Mouse (Mus musculus) large intestine, adult 2 months (tissue): ENCODE measurements around the gene Vegfa. TPM values are rescaled to one million over a fixed set of nuclear protein-coding genes. Genes with fewer than 3 reads are reported as not detected.

Experiments used
- DNase-seq: peaks from one replicate; pipeline ENCODE4 v3.0.0-alpha.2; 2012; ENCODE audit warnings: low read depth, low spot score
- WGBS: fragments of 180-500 bp; shearing (Covaris S2); methylation state at CpG from one replicate; pipeline ENCODE4 v1.1.7; 2018; 5-methylcytosine and 5-hydroxymethylcytosine counted together
- polyA plus RNA-seq: library from polyadenylated mRNA; depleted of rRNA; stranded (reverse); fragments of >200 nt; gene quantifications from 2 replicates; pipeline ENCODE4 v1.2.3, GENCODE M21; 2012

Vegfa gene
- polyA plus RNA-seq, 1 experiment, result 82.7 TPM

DNA sequence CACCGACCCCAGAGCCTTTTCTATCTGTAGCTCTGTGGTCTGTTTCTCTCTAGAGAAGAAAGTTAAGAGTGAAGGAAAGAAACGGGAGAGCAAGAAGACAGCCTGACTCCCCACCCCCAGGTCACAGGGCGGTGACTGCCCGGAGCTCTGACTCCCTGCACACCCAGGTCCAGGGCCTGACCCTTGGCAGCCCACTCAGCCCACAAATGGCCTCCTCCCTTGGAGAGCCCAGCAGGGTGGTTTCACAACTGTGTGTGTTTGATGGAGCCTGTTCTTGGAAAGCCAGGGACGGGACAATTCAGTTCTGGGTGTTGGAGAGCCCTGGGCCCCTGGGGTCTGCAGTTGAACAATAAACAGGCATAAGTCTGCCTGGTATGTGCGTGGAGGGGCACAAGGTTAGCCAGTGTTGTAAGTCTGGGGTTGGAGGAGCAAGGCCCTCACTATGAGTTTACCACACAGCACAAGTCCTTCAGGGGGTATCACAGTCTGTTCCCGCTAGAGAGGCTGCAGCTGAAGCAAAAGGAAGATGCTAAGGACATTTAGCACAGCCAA lies 21.2 kb upstream of the Vegfa start:
- DNase-seq, result no peak
- 90% methylated on average over 7 of the region's 7 CpGs for WGBS

DNA sequence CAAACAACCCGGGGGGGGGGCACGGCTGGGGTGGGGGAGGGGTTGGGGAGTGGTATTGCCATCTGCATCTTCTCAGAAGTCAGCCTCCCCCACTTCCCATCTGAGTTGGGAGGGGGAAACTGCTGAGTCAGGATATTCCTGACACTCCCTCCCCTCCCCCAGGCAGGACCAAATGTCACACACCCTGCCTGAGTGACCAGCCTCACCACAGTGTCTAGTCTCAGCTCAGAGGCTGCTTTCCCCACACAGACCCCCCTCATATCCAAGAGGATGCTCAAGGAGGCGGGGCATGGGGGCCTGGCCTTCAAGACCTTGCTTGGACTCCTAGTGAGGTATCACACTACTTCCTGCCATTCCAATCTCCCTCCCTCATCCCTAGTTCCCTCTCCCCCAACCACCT lies 20.0 kb upstream of the Vegfa start:
- WGBS, result 47% methylated on average over 3 of the region's 3 CpGs
- DNase-seq, result no peak

DNA sequence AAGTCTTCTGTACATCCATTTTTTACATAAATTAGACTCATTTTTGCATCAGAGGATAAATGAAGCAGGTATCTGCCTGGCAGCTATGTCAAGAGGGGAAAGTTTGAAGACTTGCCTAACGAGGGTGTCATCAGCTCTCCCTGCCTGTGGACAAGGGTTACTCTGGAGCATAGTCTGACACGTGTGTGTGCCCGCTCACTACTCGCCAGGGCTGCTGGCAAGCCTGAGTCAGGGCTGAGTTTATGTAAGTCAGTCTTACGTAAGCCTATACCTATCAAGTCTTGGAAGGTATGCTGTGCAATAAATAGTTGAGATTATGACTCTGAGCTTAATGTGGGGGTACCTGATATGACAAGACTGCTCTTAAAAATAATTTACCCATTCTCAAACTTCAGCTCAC lies 19.2 kb upstream of the Vegfa start:
- no peak for DNase-seq
- 29% methylated on average over 5 of the region's 5 CpGs for WGBS

DNA sequence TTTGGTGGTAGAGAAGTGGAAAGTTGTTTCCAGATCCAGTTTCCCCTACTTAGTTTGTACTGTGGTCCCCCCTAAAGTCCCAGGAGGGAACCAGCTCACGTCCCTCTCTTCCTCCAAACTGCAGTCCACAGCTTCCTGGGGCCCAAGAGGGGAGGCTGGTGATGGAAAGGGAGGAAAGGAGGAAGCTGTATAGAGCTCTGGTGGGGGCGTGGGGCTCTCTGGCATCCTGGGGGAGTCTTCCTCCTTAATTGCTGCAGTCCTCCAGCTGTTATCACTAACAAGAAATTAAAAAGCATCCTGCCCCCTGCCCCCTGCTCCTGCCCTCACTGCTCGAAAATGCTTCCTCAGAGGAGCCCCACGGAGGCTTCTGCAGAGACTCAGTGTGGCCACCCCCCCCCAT lies 17.4 kb upstream of the Vegfa start:
- 50% methylated on average over 4 of the region's 4 CpGs for WGBS
- no peak for DNase-seq

DNA sequence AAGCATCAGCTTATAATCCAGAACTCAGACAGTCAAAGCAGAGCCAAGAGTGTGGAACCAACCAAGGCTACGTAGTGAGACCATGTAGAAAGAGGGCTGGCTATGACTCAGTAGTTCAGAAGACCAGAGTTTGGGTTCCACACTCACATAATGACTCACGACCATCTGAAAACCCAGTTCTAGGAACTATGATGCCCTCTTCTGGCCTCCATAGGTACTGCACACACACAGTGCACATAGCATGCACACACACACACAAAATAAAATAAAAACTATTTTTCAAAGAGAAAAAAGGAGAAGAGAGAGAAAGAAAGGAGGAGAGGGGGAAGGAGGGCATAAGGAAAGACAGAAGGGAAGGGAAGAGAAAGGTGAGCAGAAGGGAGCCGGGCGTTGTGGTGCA lies 16.0 kb upstream of the Vegfa start:
- DNase-seq, result no peak
- 96% methylated on average over 4 of the region's 4 CpGs for WGBS

DNA sequence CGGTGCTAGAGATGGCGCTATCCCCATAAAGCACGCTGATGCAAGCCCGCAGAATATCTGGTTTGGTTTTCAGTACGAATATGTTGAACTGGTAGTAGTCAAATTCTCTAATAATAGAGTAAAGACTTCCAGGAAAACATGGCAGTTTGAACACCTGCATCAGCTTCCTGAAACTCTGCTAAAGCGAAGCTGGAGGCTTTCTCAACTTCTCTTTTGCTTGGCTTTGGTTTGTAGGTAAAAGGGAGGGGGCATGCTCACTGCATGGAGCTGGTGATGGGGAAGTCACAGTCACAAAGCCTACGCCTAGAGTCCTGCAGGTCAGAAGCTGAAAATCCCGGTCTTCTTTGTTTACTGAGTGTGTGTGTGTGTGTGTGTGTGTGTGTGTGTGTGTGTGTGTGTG lies 13.6 kb upstream of the Vegfa start:
- 68% methylated on average over 8 of the region's 8 CpGs for WGBS
- no peak for DNase-seq

DNA sequence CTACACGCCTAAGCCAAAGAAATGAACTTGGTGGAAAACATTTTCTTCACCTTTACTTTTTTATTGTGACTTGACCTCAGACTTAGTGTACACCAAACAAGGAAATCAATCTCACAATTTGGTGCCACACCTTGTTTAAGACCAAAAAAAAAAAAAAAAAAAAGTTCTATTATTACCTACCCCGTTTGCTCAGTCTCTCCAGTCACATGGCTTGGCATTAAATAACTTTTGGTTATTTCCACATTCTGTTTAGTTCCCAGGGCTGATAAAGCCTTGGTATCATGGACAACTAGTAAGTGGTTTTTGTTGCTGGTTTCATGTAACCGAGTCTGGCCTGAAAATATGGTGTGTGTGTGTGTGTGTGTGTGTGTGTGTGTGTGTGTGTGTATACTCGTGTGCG lies 12.8 kb upstream of the Vegfa start:
- WGBS, result 48% methylated on average over 5 of the region's 5 CpGs
- no peak for DNase-seq

DNA sequence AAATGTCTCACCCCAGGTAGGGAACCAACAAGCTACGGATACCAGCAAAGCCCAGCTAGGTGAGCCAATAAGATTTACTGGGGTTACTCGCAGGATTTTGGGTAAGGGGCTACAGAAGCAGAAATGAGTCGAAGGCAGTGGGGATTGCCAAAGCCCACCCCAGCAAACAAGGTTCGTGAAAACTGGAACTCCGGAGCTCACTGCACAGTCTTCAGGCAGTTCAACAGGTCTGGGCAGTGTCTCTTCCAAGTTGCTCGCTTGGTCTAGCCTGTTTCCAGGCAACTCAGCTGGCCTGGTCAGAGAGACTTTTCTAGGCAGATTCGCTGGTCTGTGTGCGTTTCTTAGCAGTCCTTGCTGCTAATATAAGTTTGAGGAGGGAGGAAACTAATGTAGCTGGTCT lies 10.0 kb upstream of the Vegfa start:
- WGBS, result 76% methylated on average over 8 of the region's 8 CpGs
- no peak for DNase-seq

DNA sequence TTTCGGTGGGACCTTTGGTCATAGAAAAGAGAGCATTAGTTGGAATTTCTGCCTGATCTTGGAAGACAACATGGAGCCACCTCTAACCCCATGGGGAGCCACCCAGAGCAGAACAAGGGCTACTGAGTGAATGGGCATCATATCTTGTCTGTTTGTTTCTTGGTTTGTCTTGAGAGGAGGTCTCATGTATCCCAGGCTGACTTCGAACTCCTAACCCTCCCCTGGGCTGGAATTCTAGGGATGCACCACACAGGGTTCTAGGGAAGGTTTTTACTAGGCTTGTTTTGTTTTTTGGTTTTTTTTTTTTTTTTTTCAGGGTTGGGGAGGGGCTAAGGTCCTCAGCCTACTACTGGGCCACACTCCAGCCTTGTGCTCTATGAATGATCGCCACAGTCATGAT lies 9.5 kb upstream of the Vegfa start:
- DNase-seq, result no peak
- 68% methylated on average over 3 of the region's 3 CpGs for WGBS

DNA sequence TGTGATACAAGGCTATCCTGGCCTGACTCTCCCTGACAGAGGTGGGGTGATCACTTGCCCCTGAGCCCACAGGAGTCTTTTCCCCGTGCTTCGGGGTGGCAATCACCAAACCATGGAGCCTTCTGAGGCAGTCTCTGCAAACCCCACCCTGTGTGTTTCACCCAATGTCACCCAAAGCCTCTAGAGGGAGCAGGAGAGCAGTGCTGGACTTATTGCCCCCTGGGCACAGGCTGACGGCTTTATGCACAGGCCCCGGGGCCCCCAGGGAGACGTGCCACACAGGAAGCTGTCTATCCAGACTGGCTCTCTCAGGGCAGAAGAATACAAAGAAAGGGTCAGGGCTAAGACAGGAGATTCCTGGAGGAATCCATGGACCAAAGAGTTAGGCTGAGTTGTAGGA lies 9.1 kb upstream of the Vegfa start:
- WGBS, result 29% methylated on average over 5 of the region's 5 CpGs
- DNase-seq, result no peak

DNA sequence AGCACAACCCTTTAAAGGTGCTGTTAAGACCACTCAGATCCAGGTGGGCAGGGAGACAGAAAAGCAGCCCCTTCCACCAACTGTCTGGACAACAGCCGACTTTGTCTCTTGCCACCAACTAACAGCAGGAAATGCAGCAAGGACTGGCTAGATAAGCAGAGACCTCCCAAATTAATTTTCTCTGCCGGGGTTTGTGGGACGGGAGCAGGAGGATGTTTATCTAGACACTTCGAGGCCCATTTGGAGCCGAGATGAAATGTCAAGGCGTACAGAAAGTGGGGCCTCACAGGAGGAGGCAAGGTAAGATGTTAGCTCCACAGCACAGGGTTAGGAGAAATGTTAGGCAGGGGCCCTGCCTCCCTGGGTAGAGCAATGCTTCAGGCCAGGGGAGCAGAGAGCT lies 8.4 kb upstream of the Vegfa start:
- no peak for DNase-seq
- 65% methylated on average over 6 of the region's 6 CpGs for WGBS

DNA sequence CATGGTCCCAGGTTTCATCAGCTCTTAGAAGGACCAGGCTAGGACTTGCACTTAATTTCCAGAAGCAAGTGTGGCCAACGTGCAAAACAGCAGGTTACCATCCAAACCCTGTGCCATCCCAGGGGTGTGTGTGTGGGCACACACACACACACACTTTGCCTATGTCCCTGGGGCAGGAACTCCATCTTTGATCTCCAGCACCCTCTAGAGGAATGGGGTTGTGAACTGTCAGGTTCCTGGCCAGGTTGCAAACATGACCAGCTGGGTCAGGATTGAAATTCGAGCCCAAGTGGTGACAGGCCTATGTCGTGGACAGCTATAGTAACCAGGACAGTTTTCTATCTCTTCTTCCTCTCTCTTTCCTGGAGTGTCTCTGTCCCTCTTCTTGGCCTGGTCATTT lies 6.7 kb upstream of the Vegfa start:
- WGBS, result 44% methylated on average over 3 of the region's 3 CpGs
- no peak for DNase-seq

DNA sequence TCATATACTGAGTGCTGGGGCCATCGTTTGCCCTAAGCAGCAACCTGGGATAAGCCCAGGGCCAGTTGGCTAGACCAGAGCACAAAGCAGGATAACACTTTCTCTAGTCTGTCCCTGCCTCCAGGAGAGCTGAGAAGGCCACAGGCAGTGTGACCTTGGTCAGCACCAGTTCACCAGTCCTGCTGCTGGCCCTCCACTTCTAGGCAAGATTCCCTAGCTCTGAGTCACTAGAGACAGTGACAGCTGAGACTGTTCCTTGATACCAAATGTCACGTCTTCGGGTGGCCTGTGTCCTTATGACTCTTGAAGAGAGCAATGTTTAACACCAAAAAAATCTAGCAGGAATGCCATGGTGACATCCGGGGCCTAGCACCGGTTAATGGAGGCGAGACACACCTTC lies 4.2 kb upstream of the Vegfa start:
- 68% methylated on average over 6 of the region's 6 CpGs for WGBS

DNA sequence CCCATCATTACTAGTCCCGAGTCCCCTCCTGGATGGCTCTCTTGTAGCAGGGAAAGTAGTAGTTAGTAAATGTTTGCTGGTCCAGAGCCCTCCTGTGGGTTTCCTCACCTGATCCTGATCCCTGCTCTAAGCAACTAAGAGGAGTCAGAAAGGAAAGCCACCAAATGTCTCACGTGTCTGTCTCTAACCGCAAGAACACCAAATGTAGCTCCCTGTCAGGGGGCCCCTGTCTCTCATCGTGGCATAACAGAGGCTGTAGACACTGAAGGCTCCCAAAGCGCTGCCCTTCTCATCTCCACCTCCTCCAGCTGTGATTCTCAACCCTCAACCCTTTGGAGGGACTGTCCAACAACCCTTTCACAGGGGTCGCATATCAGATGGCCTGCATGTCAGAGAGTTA lies 1.9 kb upstream of the Vegfa start:
- DNase-seq, result no peak
- WGBS, result 77% methylated on average over 6 of the region's 6 CpGs

More for the DNA sequence above, 4.2 kb upstream of the Vegfa start:
- DNase-seq, result no peak

DNA sequence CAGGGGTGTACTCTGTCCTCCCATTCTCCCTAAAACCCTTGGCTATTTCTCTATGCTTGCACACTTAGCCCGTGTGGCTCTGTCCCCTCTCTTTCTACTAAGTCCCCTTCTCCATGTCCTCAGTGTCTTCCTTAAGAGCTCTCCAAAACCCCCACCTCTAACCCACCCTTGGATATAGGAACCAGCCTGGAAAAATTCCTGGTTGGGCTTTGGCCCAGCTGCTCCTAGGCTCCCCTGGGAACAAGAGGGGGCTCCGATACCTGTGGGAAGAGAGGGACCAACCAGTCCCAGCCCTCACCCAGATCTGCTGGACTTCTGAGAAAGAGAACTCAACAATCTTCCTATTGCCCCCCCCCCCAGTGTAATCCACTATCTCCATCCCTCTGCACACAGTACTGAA lies 1.4 kb upstream of the Vegfa start:
- 49% methylated on average over 2 of the region's 2 CpGs for WGBS
- DNase-seq, result no peak

DNA sequence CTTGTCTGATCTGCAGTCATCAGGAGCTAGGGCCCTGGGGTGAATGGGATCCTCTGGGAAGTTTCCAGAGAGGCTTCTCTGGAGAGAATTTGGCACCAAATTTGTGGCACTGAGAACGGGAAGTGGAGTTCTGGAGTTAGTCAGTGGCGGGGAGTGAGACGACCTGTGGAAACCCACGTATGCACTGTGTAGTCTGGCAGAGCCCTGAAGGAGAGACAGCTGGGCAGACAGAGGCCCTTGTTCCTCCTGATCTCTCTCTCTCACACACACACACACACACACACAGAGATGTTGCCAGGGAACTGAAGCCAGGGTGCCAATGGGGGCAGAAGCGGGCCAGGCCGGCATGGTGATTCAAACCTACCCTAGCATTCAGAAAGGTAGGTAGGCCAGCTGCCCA lies 953 bp upstream of the Vegfa start:
- no peak for DNase-seq
- 58% methylated on average over 6 of the region's 6 CpGs for WGBS

DNA sequence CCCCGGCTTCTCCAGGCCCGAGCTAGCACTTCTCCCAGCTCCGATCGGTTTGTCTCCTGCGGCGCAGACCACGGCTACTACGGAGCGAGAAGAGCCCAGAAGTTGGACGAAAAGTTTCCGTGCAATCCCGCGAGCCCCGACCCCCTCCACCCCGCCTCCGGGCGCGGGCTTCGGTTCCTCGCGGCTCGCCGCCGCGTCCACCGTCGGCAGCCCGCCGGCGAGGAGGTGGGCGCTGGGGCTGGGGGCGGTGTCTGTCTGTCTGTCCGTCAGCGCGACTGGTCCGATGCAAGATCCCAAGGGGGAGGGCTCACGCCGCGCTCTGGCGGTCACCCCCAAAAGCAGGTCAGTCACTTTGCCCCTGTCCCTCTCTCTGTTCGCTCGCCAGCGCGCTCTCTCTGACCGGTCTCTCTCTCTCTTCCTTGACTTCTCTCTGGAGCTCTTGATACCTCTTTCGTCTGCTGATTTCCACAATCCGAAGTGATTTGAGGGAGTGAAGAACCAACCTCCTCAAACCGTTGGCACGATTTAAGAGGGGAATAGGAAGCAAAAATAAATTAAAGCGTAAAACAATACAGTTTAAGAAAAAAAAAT lies 453 bp downstream of the Vegfa start:
- DNase-seq, result no peak
- WGBS, result under 1% methylated on average over 50 of the region's 50 CpGs

DNA sequence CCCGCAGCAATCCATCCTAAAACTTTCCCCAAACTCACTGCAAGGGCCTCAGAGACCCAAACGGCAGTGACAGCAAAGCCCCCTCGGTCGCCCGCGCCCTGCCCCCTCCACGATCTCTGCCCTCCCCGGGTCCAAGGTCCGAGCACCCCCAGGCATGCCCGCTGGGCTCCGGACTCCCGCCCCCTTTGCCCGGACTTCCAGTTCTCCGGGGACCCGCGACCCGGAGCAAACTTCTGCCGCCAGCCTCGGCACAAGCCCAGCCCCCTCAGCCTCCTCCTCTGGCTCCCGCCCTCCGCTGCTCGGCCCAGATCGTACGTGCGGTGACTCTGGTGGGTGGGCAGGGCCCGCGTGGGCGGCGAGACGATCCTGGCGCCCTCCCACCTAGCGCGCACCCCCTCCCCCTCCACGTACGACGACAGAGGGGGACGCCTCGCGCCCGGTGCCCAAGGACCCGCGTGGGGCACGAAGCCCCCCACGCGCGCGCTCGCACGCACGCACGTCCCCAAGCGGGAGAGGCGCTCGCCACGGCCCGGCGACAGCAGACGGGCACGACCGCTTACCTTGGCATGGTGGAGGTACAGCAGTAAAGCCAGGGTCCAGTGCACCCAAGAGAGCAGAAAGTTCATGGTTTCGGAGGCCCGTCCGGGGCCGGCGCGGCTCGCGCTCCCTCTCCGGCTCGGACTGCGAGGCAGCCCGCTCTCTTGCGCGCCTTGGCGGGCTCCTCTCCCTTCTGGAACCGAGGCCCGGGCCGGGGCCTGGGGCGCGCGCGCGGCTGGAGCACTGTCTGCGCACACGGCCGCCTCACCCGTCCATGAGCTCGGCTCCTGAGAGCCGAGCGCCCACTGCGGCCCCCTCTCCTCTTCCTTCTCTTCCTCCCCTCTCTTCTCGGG lies 1.2 kb downstream of the Vegfa start:
- under 1% methylated on average over 92 of the region's 92 CpGs for WGBS

DNA sequence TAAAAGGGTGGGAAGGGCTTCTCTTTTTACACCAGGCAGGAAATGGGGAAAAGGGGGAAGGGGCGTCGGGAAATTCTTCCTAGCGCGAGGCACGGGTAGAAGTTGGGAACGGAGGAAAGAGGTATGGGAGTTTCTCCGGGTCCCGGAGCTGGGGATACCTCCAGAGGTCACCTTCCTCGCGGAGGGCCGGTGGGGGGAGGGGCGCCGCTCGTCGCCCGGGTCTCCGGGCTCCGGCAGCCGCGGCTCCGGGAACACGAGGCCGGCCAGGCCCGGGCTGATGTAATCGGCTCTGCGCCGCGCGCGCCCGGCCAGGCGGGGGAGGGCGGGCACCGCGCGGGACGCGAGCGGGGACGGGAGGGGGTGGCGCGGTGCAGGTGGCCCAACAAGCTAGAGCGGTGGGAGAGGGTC lies 1.8 kb downstream of the Vegfa start:
- no peak for DNase-seq
- under 1% methylated on average over 43 of the region's 43 CpGs for WGBS

More for the DNA sequence above, 1.2 kb downstream of the Vegfa start:
- no peak for DNase-seq

DNA sequence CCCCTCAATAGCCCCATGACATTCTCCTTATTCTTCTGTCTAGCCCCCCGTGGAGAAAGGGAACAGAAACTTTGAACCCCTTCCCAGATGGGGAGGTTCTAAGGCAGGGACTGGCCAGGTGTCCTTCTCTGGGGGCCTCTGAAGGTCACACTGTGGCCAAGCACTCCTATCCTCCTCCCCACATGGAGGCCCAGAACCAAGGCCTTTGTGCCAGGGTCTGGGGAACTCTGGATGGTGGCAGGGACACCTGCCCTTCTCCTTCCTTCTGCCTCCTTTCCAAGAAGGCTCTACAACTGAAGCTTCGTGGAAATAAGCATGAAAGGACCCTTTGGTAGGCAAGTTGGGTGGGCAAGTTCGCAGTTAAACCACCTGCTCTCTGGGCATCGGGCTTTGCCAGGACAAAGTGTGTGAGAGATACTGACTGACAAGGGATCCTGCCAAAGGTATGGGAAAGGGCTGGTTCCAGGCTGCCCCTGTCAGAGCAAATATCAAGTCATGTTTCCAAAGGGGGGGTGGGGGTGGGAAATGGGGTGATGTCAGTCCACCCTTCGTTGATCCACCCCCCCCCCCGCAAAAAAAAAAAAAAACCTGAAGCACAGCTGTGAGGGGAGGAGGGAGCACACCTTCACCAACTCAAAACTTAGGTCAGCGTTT lies 2.5 kb downstream of the Vegfa start:
- DNase-seq, result no peak
- 9% methylated on average over 7 of the region's 7 CpGs for WGBS
